Mouse (Mus musculus) cerebellum, adult 11-12 months (tissue): Measurements from ENCODE around the gene Bsdc1.

Experiments
- DNase-seq: peaks from one replicate; pipeline ENCODE4 v3.0.0; 2022

The Bsdc1 gene

GRCm38 (mm10) chr4:129481090-129481489, 19.7 kb downstream of the Bsdc1 start:
- no peak for DNase-seq

GRCm38 (mm10) chr4:129490972-129491880, 29.8 kb downstream of the Bsdc1 start, which contains the start of the genes Tssk3 and Fam229a:
Gene Tssk3 (minus strand): TSS chr4:129491022.
Gene Fam229a (plus strand): TSS chr4:129491190.
- DNase-seq: peak; percentile 70

GRCm38 (mm10) chr4:129494681-129495080, 33.3 kb downstream of the Bsdc1 start:
- no peak for DNase-seq

GRCm38 (mm10) chr4:129495672-129496562, 34.5 kb downstream of the Bsdc1 start:
- no peak for DNase-seq

- no peak for DNase-seq
These were observed 35.2 kb downstream of the Bsdc1 start for GRCm38 (mm10) chr4:129496631-129497030.

- DNase-seq: no peak
These were observed 37.6 kb downstream of the Bsdc1 start for GRCm38 (mm10) chr4:129498941-129499340.

GRCm38 (mm10) chr4:129500017-129500416, 38.6 kb downstream of the Bsdc1 start:
- no peak for DNase-seq

- peak; percentile 30 for DNase-seq
These were observed 39.5 kb downstream of the Bsdc1 start for GRCm38 (mm10) chr4:129500607-129501566.

GRCm38 (mm10) chr4:129502327-129502888, 41.0 kb downstream of the Bsdc1 start:
- no peak for DNase-seq

GRCm38 (mm10) chr4:129502901-129503444, 41.6 kb downstream of the Bsdc1 start:
- DNase-seq: no peak

- DNase-seq: no peak
These were observed 44.1 kb downstream of the Bsdc1 start for GRCm38 (mm10) chr4:129505511-129505910.

- DNase-seq: no peak
These were observed 46.3 kb downstream of the Bsdc1 start for GRCm38 (mm10) chr4:129507434-129508236.

GRCm38 (mm10) chr4:129508237-129508515, 46.8 kb downstream of the Bsdc1 start:
- DNase-seq: no peak

- DNase-seq: no peak
These were observed 47.6 kb downstream of the Bsdc1 start for GRCm38 (mm10) chr4:129508834-129509600.

GRCm38 (mm10) chr4:129509650-129510049, 48.3 kb downstream of the Bsdc1 start:
- DNase-seq: no peak

GRCm38 (mm10) chr4:129510723-129511412, 49.5 kb downstream of the Bsdc1 start:
- no peak for DNase-seq

- no peak for DNase-seq
These were observed 50.2 kb downstream of the Bsdc1 start for GRCm38 (mm10) chr4:129511413-129512096.

GRCm38 (mm10) chr4:129513086-129513767, 51.8 kb downstream of the Bsdc1 start, which contains the start of gene Marcksl1:
Gene Marcksl1 (plus strand): TSS chr4:129513581.
- DNase-seq: no peak
